Mouse (Mus musculus) hindbrain, embryonic 12.5 days (tissue): ENCODE results near the gene Uqcc1. TPM values are rescaled to one million over a fixed set of nuclear protein-coding genes. Genes with fewer than 3 reads are reported as not detected.

Source experiments
- ATAC-seq: fragments of 200-750 bp; cut with Nextera tagmentation; 2 replicates; pipeline ENCODE4 v1.8.0; 2017; ENCODE audit warnings: moderate TSS enrichment; ENCODE audit not compliant: low FRiP score
- H3K27ac ChIP-seq: fragments of 300-500 bp; sonication (generic); 2 replicates; pipeline ENCODE4 v1.5.1; 2016; ENCODE audit warnings: mild to moderate bottlenecking
- H3K27me3 ChIP-seq: fragments of 300-500 bp; sonication (generic); 2 replicates; pipeline ENCODE4 v1.6.1; 2016; ENCODE audit warnings: mild to moderate bottlenecking
- H3K36me3 ChIP-seq: fragments of 300-500 bp; sonication (generic); 2 replicates; pipeline ENCODE4 v1.6.1; 2016; ENCODE audit warnings: mild to moderate bottlenecking
- H3K4me1 ChIP-seq: fragments of 300-500 bp; sonication (generic); 2 replicates; pipeline ENCODE4 v1.6.1; 2016
- H3K4me2 ChIP-seq: fragments of 300-500 bp; sonication (generic); replicated peaks from 2 replicates; pipeline ENCODE4 v1.6.1; 2016; ENCODE audit warnings: mild to moderate bottlenecking
- H3K4me3 ChIP-seq: fragments of 300-500 bp; sonication (generic); 2 replicates; pipeline ENCODE4 v1.5.1; 2016; ENCODE audit warnings: mild to moderate bottlenecking
- H3K9ac ChIP-seq: fragments of 300-500 bp; sonication (generic); 2 replicates; pipeline ENCODE4 v1.6.1; 2016; ENCODE audit warnings: mild to moderate bottlenecking, moderate library complexity
- H3K9me3 ChIP-seq: fragments of 300-500 bp; sonication (generic); replicated peaks from 2 replicates; pipeline ENCODE4 v1.6.1; 2016; ENCODE audit warnings: mild to moderate bottlenecking
- WGBS: fragments of 180-500 bp; shearing (Covaris S2); methylation state at CpG from one replicate; pipeline ENCODE4 v1.1.7; 2016; 5-methylcytosine and 5-hydroxymethylcytosine counted together
- polyA plus RNA-seq: library from polyadenylated mRNA; unstranded; fragments of >200 nt; fragmentation: Nextera tagmentation; extraction: Ambion mirVana; gene quantifications from 2 replicates; pipeline ENCODE4 v1.2.1, GENCODE M21; 2016

Gene Uqcc1
- polyA plus RNA-seq, 1 experiment from 2014 or later, result 65.5 TPM

GRCm38 (mm10) chr2:155923143-155923542, 7.0 kb downstream of the Uqcc1 start:
- H3K4me1 ChIP-seq, result no peaks in the 10 kb centered on the region; the same call in 1 of the 2 replicates
- WGBS, result 95% methylated on average over 7 of the region's 7 CpGs
- H3K27me3 ChIP-seq, result no peaks in the 10 kb centered on the region
- no peaks in the 10 kb centered on the region for H3K9me3 ChIP-seq
- H3K4me3 ChIP-seq, result no peak overlapping the region
- no peak overlapping the region for H3K4me2 ChIP-seq
- no peak overlapping the region for H3K9ac ChIP-seq
- H3K27ac ChIP-seq, result no peak overlapping the region
- ATAC-seq, result no peak
- peaks cover 16% of the 10 kb centered on the region for H3K36me3 ChIP-seq

GRCm38 (mm10) chr2:155914684-155915083, 15.4 kb downstream of the Uqcc1 start:
- H3K36me3 ChIP-seq, result peaks cover 50% of the 10 kb centered on the region
- no peak overlapping the region for H3K9ac ChIP-seq
- no peak overlapping the region for H3K4me3 ChIP-seq
- no peak overlapping the region for H3K4me2 ChIP-seq
- no peaks in the 10 kb centered on the region for H3K27me3 ChIP-seq
- no peak for ATAC-seq
- no peaks in the 10 kb centered on the region for H3K4me1 ChIP-seq
- H3K27ac ChIP-seq, result no peak overlapping the region
- 92% methylated on average over 6 of the region's 6 CpGs for WGBS
- H3K9me3 ChIP-seq, result no peaks in the 10 kb centered on the region

GRCm38 (mm10) chr2:155903632-155904008, 26.5 kb downstream of the Uqcc1 start:
- Histone ChIP-seq H3K4me1 (no peaks in the 10 kb centered on the region), H3K27ac (no peak overlapping the region), H3K4me3 (no peak overlapping the region), H3K9ac (no peak overlapping the region), H3K4me2 (no peak overlapping the region), H3K9me3 (no peaks in the 10 kb centered on the region), H3K36me3 (peaks cover 50% of the 10 kb centered on the region), H3K27me3 (no peaks in the 10 kb centered on the region)
- WGBS, result 95% methylated on average over 6 of the region's 6 CpGs
- ATAC-seq, result no peak

- no peaks in the 10 kb centered on the region for H3K9me3 ChIP-seq
- no peak overlapping the region for H3K4me3 ChIP-seq
- H3K36me3 ChIP-seq, result peaks cover 51% of the 10 kb centered on the region
- no peaks in the 10 kb centered on the region for H3K27me3 ChIP-seq
- 90% methylated on average over 16 of the region's 16 CpGs for WGBS
- no peaks in the 10 kb centered on the region for H3K4me1 ChIP-seq
- H3K9ac ChIP-seq, result no peak overlapping the region
- ATAC-seq, result no peak
- H3K27ac ChIP-seq, result no peak overlapping the region
- H3K4me2 ChIP-seq, result no peak overlapping the region
Measured at GRCm38 (mm10) chr2:155902989-155903631, 27.0 kb downstream of the Uqcc1 start.

- ATAC-seq, result no peak
- H3K27me3 ChIP-seq, result no peaks in the 10 kb centered on the region
- no peak overlapping the region for H3K4me2 ChIP-seq
- H3K9me3 ChIP-seq, result no peaks in the 10 kb centered on the region
- H3K9ac ChIP-seq, result no peak overlapping the region
- WGBS, result 93% methylated on average over 16 of the region's 16 CpGs
- no peak overlapping the region for H3K27ac ChIP-seq
- no peak overlapping the region for H3K4me3 ChIP-seq
- H3K4me1 ChIP-seq, result no peaks in the 10 kb centered on the region
- peaks cover 38% of the 10 kb centered on the region for H3K36me3 ChIP-seq
Measured at GRCm38 (mm10) chr2:155895046-155895735, 34.9 kb downstream of the Uqcc1 start.

- H3K4me2 ChIP-seq, result no peak overlapping the region
- H3K36me3 ChIP-seq, result peaks cover 38% of the 10 kb centered on the region
- H3K9me3 ChIP-seq, result no peaks in the 10 kb centered on the region
- ATAC-seq, result no peak
- 90% methylated on average over 13 of the region's 13 CpGs for WGBS
- H3K9ac ChIP-seq, result no peak overlapping the region
- no peak overlapping the region for H3K27ac ChIP-seq
- no peaks in the 10 kb centered on the region for H3K4me1 ChIP-seq
- H3K27me3 ChIP-seq, result no peaks in the 10 kb centered on the region
- no peak overlapping the region for H3K4me3 ChIP-seq
Measured at GRCm38 (mm10) chr2:155894307-155895045, 35.6 kb downstream of the Uqcc1 start.

GRCm38 (mm10) chr2:155886776-155887175, 43.3 kb downstream of the Uqcc1 start:
- H3K36me3 ChIP-seq, result peaks cover 20% of the 10 kb centered on the region
- no peaks in the 10 kb centered on the region for H3K9me3 ChIP-seq
- 92% methylated on average over 12 of the region's 12 CpGs for WGBS
- H3K9ac ChIP-seq, result no peak overlapping the region
- H3K4me3 ChIP-seq, result no peak overlapping the region
- no peaks in the 10 kb centered on the region for H3K27me3 ChIP-seq
- ATAC-seq, result no peak
- H3K4me1 ChIP-seq, result no peaks in the 10 kb centered on the region
- H3K27ac ChIP-seq, result no peak overlapping the region
- H3K4me2 ChIP-seq, result no peak overlapping the region

GRCm38 (mm10) chr2:155885271-155885697, 44.8 kb downstream of the Uqcc1 start:
- no peaks in the 10 kb centered on the region for H3K4me1 ChIP-seq
- no peak overlapping the region for H3K4me3 ChIP-seq
- no peak overlapping the region for H3K4me2 ChIP-seq
- WGBS, result 86% methylated on average over 10 of the region's 10 CpGs
- no peak overlapping the region for H3K27ac ChIP-seq
- no peaks in the 10 kb centered on the region for H3K9me3 ChIP-seq
- ATAC-seq, result no peak
- peaks cover 20% of the 10 kb centered on the region for H3K36me3 ChIP-seq
- no peaks in the 10 kb centered on the region for H3K27me3 ChIP-seq
- no peak overlapping the region for H3K9ac ChIP-seq

GRCm38 (mm10) chr2:155882087-155882486, 48.0 kb downstream of the Uqcc1 start:
- ATAC-seq, result no peak
- H3K27ac ChIP-seq, result no peak overlapping the region
- no peaks in the 10 kb centered on the region for H3K27me3 ChIP-seq
- no peak overlapping the region for H3K4me2 ChIP-seq
- H3K36me3 ChIP-seq, result peaks cover 25% of the 10 kb centered on the region
- H3K4me3 ChIP-seq, result no peak overlapping the region
- 90% methylated on average over 3 of the region's 3 CpGs for WGBS
- no peaks in the 10 kb centered on the region for H3K4me1 ChIP-seq
- no peak overlapping the region for H3K9ac ChIP-seq
- H3K9me3 ChIP-seq, result no peaks in the 10 kb centered on the region

- no peak overlapping the region for H3K4me3 ChIP-seq
- no peaks in the 10 kb centered on the region for H3K27me3 ChIP-seq
- no peaks in the 10 kb centered on the region for H3K4me1 ChIP-seq
- no peak overlapping the region for H3K4me2 ChIP-seq
- WGBS, result 85% methylated on average over 21 of the region's 21 CpGs
- H3K27ac ChIP-seq, result no peak overlapping the region
- no peak overlapping the region for H3K9ac ChIP-seq
- no peak for ATAC-seq
- no peaks in the 10 kb centered on the region for H3K9me3 ChIP-seq
- peaks cover 40% of the 10 kb centered on the region for H3K36me3 ChIP-seq
Measured at GRCm38 (mm10) chr2:155878964-155879876, 50.9 kb downstream of the Uqcc1 start.

- Histone ChIP-seq H3K36me3 (peaks cover 35% of the 10 kb centered on the region), H3K27ac (no peak overlapping the region)
- WGBS, result 89% methylated on average over 6 of the region's 6 CpGs
Measured at GRCm38 (mm10) chr2:155873636-155874035, 56.5 kb downstream of the Uqcc1 start.

More at GRCm38 (mm10) chr2:155873636-155874035, 56.5 kb downstream of the Uqcc1 start:
- no peak for ATAC-seq
- no peaks in the 10 kb centered on the region for H3K27me3 ChIP-seq
- no peak overlapping the region for H3K4me3 ChIP-seq
- no peaks in the 10 kb centered on the region for H3K9me3 ChIP-seq
- no peak overlapping the region for H3K9ac ChIP-seq
- H3K4me1 ChIP-seq, result peaks cover 14% of the 10 kb centered on the region
- no peak overlapping the region for H3K4me2 ChIP-seq
